Mouse (Mus musculus) ES-E14 (cell line): Measurements from ENCODE around the gene Gm10337.

Experiments
- HCFC1 ChIP-seq: IDR thresholded peaks from 2 replicates; pipeline ENCODE4 v1.6.1; 2012; ENCODE audit warnings: low read length, inconsistent platforms, borderline replicate concordance; ENCODE audit not compliant: insufficient read depth
- ZC3H11A ChIP-seq: IDR thresholded peaks from 2 replicates; pipeline ENCODE4 v1.6.1; 2012; ENCODE audit warnings: low read depth, mild to moderate bottlenecking, inconsistent platforms, low read length, borderline replicate concordance
- ZNF384 ChIP-seq: IDR thresholded peaks from 2 replicates; pipeline ENCODE4 v1.6.1; 2012; ENCODE audit warnings: low read depth, low read length, inconsistent platforms

DNA sequence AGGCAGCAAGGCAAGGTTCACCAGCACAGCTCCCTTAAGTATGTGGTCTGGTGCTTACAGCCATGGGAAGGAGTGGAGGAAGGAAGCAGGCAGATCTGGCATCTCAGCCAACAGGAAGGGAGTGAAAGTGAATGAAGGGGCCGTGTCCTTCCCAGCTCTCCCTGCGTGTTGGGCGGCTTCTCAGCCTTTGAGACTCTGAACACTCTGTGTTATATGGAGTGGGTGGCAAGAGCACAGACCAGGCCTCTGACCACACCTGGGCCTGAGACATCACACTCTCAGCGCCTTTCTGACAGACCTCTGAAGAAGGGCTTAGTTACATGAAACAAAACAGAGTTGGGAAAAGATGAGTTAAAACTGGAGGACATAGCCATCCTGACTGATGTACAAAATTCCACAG lies 27.0 kb downstream of the Gm10337 start:
- TF ChIP-seq ZC3H11A (no peak), ZNF384 (no peak), HCFC1 (no peak)
